Mouse (Mus musculus) megakaryocyte, embryonic 14.5 days (primary cell): ENCODE data around the gene Jmjd1c.

Experiments
- FLI1 ChIP-seq: IDR thresholded peaks from 2 replicates; pipeline ENCODE4 v1.6.1; 2012; ENCODE audit warnings: low read length, inconsistent platforms, mixed read lengths
- GATA1 ChIP-seq: IDR thresholded peaks from 3 replicates; pipeline ENCODE4 v1.6.1; 2012; ENCODE audit warnings: mixed read lengths, low read length, inconsistent platforms, borderline replicate concordance

- no peak for TF ChIP-seq GATA1
- TF ChIP-seq FLI1 = no peak
Measured at GRCm38 (mm10) chr10:67111044-67111798, 15.3 kb downstream of the Jmjd1c start.
